Mouse (Mus musculus): ENCODE results near the gene 4933430I17Rik. TPM values are rescaled to one million over a fixed set of nuclear protein-coding genes. Genes with fewer than 3 reads are reported as not detected.

The 4933430I17Rik gene
- polyA plus RNA-seq, 1 experiment, result 0.13 TPM

GRCm38 (mm10) chr4:62560963-62561629 is 35.9 kb downstream of the 4933430I17Rik start:
- Histone ChIP-seq H3K36me3 (ENCODE audit: control insufficient read depth, insufficient read depth) (no peaks in the 10 kb centered on the region), H3K79me2 (ENCODE audit: control insufficient read depth, insufficient read depth) (no peaks in the 10 kb centered on the region), H3K27me3 (ENCODE audit: control insufficient read depth, insufficient read depth, insufficient read length) (peaks cover 11% of the 10 kb centered on the region), H3ac (ENCODE audit: control insufficient read depth, insufficient read length, low read depth) (no peak overlapping the region), H3K4me3 (ENCODE audit: insufficient read depth, poor library complexity, severe bottlenecking) (no peak overlapping the region), H3K79me3 (ENCODE audit: low read depth) (no peaks in the 10 kb centered on the region)
- TF ChIP-seq MYOG (IDR thresholded peaks at IDR 0.05; ENCODE audit: control insufficient read depth, extremely low read depth, insufficient read length) (no peak), FOSL1 (IDR thresholded peaks at IDR 0.05; ENCODE audit: insufficient read depth, low read length, poor library complexity, severe bottlenecking) (no peak), CEBPB (IDR thresholded peaks at IDR 0.05; ENCODE audit: low read depth) (no peak), MYOD1 (IDR thresholded peaks at IDR 0.05; ENCODE audit: control insufficient read depth, insufficient read length, low read depth) (no peak), CTCF (IDR thresholded peaks at IDR 0.05; ENCODE audit: control insufficient read depth, insufficient read depth, insufficient read length) (peak; percentile 37), MAX (IDR thresholded peaks at IDR 0.05) (no peak), USF1 (IDR thresholded peaks at IDR 0.05; ENCODE audit: low read depth) (no peak)

GRCm38 (mm10) chr4:62561630-62562001 is 36.4 kb downstream of the 4933430I17Rik start:
- H3K79me2 ChIP-seq (ENCODE audit: control insufficient read depth, insufficient read depth), result no peaks in the 10 kb centered on the region
- H3K27me3 ChIP-seq (ENCODE audit: control insufficient read depth, insufficient read depth, insufficient read length), result peaks cover 16% of the 10 kb centered on the region
- no peak overlapping the region for H3ac ChIP-seq (ENCODE audit: control insufficient read depth, insufficient read length, low read depth)
- no peaks in the 10 kb centered on the region for H3K79me3 ChIP-seq (ENCODE audit: low read depth)
- TF ChIP-seq CTCF (IDR thresholded peaks at IDR 0.05; ENCODE audit: control insufficient read depth, insufficient read depth, insufficient read length) (no peak), MYOD1 (IDR thresholded peaks at IDR 0.05; ENCODE audit: control insufficient read depth, insufficient read length, low read depth) (no peak), CEBPB (IDR thresholded peaks at IDR 0.05; ENCODE audit: low read depth) (no peak), MYOG (IDR thresholded peaks at IDR 0.05; ENCODE audit: control insufficient read depth, extremely low read depth, insufficient read length) (no peak), USF1 (IDR thresholded peaks at IDR 0.05; ENCODE audit: low read depth) (no peak), FOSL1 (IDR thresholded peaks at IDR 0.05; ENCODE audit: insufficient read depth, low read length, poor library complexity, severe bottlenecking) (no peak)
- no peak overlapping the region for H3K4me3 ChIP-seq (ENCODE audit: insufficient read depth, poor library complexity, severe bottlenecking)
- no peaks in the 10 kb centered on the region for H3K36me3 ChIP-seq (ENCODE audit: control insufficient read depth, insufficient read depth)

DNA sequence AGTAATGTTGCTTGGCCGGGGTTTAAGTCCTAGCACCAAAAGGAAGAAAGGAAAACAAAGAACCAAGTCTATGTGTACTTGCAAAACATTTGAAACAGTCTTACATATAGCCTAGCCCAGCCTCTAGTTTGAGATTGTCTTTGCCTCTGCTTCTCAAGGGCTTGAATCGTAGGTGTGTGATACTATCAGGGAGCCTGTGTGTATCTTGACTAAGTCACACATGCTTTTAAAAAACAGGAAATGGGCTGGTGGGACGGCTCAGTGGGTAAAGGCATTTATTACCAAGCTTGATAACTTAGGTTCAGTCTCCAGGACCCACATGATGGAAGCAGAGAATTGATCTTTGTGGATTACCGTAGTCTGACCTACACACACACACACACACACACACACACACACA is 36.8 kb downstream of the 4933430I17Rik start:
- TF ChIP-seq CTCF (IDR thresholded peaks at IDR 0.05; ENCODE audit: control insufficient read depth, insufficient read depth, insufficient read length) (no peak), FOSL1 (IDR thresholded peaks at IDR 0.05; ENCODE audit: insufficient read depth, low read length, poor library complexity, severe bottlenecking) (no peak), MYOG (IDR thresholded peaks at IDR 0.05; ENCODE audit: control insufficient read depth, extremely low read depth, insufficient read length) (no peak), CEBPB (IDR thresholded peaks at IDR 0.05; ENCODE audit: low read depth) (no peak), MYOD1 (IDR thresholded peaks at IDR 0.05; ENCODE audit: control insufficient read depth, insufficient read length, low read depth) (no peak), USF1 (IDR thresholded peaks at IDR 0.05; ENCODE audit: low read depth) (no peak), MAX (IDR thresholded peaks at IDR 0.05) (no peak)

GRCm38 (mm10) chr4:62566530-62566929 is 41.4 kb downstream of the 4933430I17Rik start:
- H3K4me3 ChIP-seq (ENCODE audit: insufficient read depth, poor library complexity, severe bottlenecking), result no peak overlapping the region
- no peaks in the 10 kb centered on the region for H3K79me3 ChIP-seq (ENCODE audit: low read depth)
- no peaks in the 10 kb centered on the region for H3K36me3 ChIP-seq (ENCODE audit: control insufficient read depth, insufficient read depth)
- H3ac ChIP-seq (ENCODE audit: control insufficient read depth, insufficient read length, low read depth), result no peak overlapping the region
- no peaks in the 10 kb centered on the region for H3K79me2 ChIP-seq (ENCODE audit: control insufficient read depth, insufficient read depth)
- peaks cover 20% of the 10 kb centered on the region for H3K27me3 ChIP-seq (ENCODE audit: control insufficient read depth, insufficient read depth, insufficient read length)
- TF ChIP-seq MAX (IDR thresholded peaks at IDR 0.05), result no peak
- TF ChIP-seq FOSL1 (IDR thresholded peaks at IDR 0.05; ENCODE audit: insufficient read depth, low read length, poor library complexity, severe bottlenecking), result no peak
- TF ChIP-seq USF1 (IDR thresholded peaks at IDR 0.05; ENCODE audit: low read depth), result no peak
- TF ChIP-seq CEBPB (IDR thresholded peaks at IDR 0.05; ENCODE audit: low read depth), result no peak
- no peak for TF ChIP-seq CTCF (IDR thresholded peaks at IDR 0.05; ENCODE audit: control insufficient read depth, insufficient read depth, insufficient read length)
- no peak for TF ChIP-seq MYOG (IDR thresholded peaks at IDR 0.05; ENCODE audit: control insufficient read depth, extremely low read depth, insufficient read length)

More for the DNA sequence above, 36.8 kb downstream of the 4933430I17Rik start:
- H3K4me3 ChIP-seq (ENCODE audit: insufficient read depth, poor library complexity, severe bottlenecking), result no peak overlapping the region
- H3K79me2 ChIP-seq (ENCODE audit: control insufficient read depth, insufficient read depth), result no peaks in the 10 kb centered on the region
- H3ac ChIP-seq (ENCODE audit: control insufficient read depth, insufficient read length, low read depth), result no peak overlapping the region
- peaks cover 16% of the 10 kb centered on the region for H3K27me3 ChIP-seq (ENCODE audit: control insufficient read depth, insufficient read depth, insufficient read length)
- no peaks in the 10 kb centered on the region for H3K36me3 ChIP-seq (ENCODE audit: control insufficient read depth, insufficient read depth)
- no peaks in the 10 kb centered on the region for H3K79me3 ChIP-seq (ENCODE audit: low read depth)

DNA sequence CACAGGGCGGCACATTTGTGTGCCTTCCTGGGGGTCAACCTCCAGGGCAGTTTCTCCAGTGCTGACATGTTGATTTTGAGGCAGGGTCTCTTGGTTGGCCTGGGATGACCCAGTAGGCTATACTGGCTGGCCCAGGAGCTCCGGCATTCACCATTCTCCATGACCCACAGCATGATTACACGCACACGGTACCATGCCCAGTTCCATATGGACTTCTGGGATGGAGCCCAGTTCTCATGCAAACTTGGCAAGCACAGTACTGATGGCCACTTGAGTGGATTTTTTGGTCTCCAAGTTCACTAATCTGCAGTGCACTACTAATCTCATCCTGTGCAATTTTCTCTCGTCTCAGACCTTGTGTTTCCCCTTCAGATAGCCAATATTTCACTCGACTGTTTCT is 42.5 kb downstream of the 4933430I17Rik start:
- Histone ChIP-seq H3K4me3 (ENCODE audit: insufficient read depth, poor library complexity, severe bottlenecking) (no peak overlapping the region), H3K27me3 (ENCODE audit: control insufficient read depth, insufficient read depth, insufficient read length) (peaks cover 24% of the 10 kb centered on the region), H3K79me2 (ENCODE audit: control insufficient read depth, insufficient read depth) (no peaks in the 10 kb centered on the region), H3K79me3 (ENCODE audit: low read depth) (no peaks in the 10 kb centered on the region), H3K36me3 (ENCODE audit: control insufficient read depth, insufficient read depth) (no peaks in the 10 kb centered on the region), H3ac (ENCODE audit: control insufficient read depth, insufficient read length, low read depth) (no peak overlapping the region)
- TF ChIP-seq CTCF (IDR thresholded peaks at IDR 0.05; ENCODE audit: control insufficient read depth, insufficient read depth, insufficient read length) (no peak), FOSL1 (IDR thresholded peaks at IDR 0.05; ENCODE audit: insufficient read depth, low read length, poor library complexity, severe bottlenecking) (no peak), MYOD1 (IDR thresholded peaks at IDR 0.05; ENCODE audit: control insufficient read depth, insufficient read length, low read depth) (no peak), USF1 (IDR thresholded peaks at IDR 0.05; ENCODE audit: low read depth) (no peak), MAX (IDR thresholded peaks at IDR 0.05) (no peak), CEBPB (IDR thresholded peaks at IDR 0.05; ENCODE audit: low read depth) (no peak), MYOG (IDR thresholded peaks at IDR 0.05; ENCODE audit: control insufficient read depth, extremely low read depth, insufficient read length) (no peak)
